In genomic region chr4:140103341-140104027, GRCm38 (mm10) we compare ENCODE assay signal across 9 mouse cellular contexts.
DNase-seq lines count a peak whose midpoint lies in the region; ATAC-seq and TF ChIP-seq lines count a peak whose summit lies in the region.
"Had no signal": no experiment of that assay in that cellular context is flagged by ENCODE, and none has a peak within 500 bp of the region (broad histone marks: within the 10 kb centered on the region; RNA-seq: fewer than 3 reads in every experiment).

No protein-coding gene starts in this region.

- H3K36me3 ChIP-seq in heart, embryonic 11.5 days (ENCODE audit: control insufficient read depth, insufficient read depth, low read length): no peaks in the 10 kb centered on the region
- H3K36me3 ChIP-seq in hindbrain, embryonic 14.5 days (replicated peaks; ENCODE audit: control insufficient read depth, insufficient read depth): no peaks in the 10 kb centered on the region
- no peaks in the 10 kb centered on the region for H3K36me3 ChIP-seq in midbrain, embryonic 16.5 days (ENCODE audit: control insufficient read depth, insufficient read depth, low read length)
- H3K36me3 ChIP-seq in thymus, adult 2 months (ENCODE audit: control insufficient read depth, insufficient read depth, low read length): no peaks in the 10 kb centered on the region

- WGBS in heart, embryonic 11.5 days (ENCODE audit: insufficient replicate concordance): 2% methylated on average over 22 of the region's 28 CpGs
- 2% methylated on average over 28 of the region's 28 CpGs for WGBS in hindbrain, embryonic 14.5 days
- 1% methylated on average over 27 of the region's 28 CpGs for WGBS in midbrain, embryonic 16.5 days
- WGBS in thymus, adult 2 months: 8% methylated on average over 28 of the region's 28 CpGs

- H3K27me3 ChIP-seq in heart, embryonic 11.5 days (ENCODE audit: control insufficient read depth, insufficient read depth, low read length): peaks cover 55% of the 10 kb centered on the region
- H3K27me3 ChIP-seq in hindbrain, embryonic 14.5 days (ENCODE audit: control insufficient read depth, insufficient read depth, low read length): no peaks in the 10 kb centered on the region
- H3K27me3 ChIP-seq in midbrain, embryonic 16.5 days (ENCODE audit: control insufficient read depth, insufficient read depth, low read depth, low read length): no peaks in the 10 kb centered on the region
- H3K27me3 ChIP-seq in thymus, adult 2 months (ENCODE audit: control insufficient read depth, insufficient read depth, low read length): no peaks in the 10 kb centered on the region

- no peak for ATAC-seq in heart, embryonic 11.5 days (replicated peaks; ENCODE audit: insufficient number of reproducible peaks, low FRiP score, low TSS enrichment)
- peak; percentile 36; the same call in 1 of the 2 replicates for ATAC-seq in hindbrain, embryonic 14.5 days (ENCODE audit: low FRiP score)
- peak; percentile 34; the same call in 1 of the 2 replicates for ATAC-seq in midbrain, embryonic 16.5 days
- ATAC-seq in monocyte, adult 5-6 weeks (replicated peaks; ENCODE audit: insufficient number of reproducible peaks, low FRiP score, low TSS enrichment, poor library complexity, severe bottlenecking): no peak

- no peak for TF ChIP-seq CTCF in thymus, adult 2 months (IDR thresholded peaks at IDR 0.05; ENCODE audit: borderline replicate concordance, control insufficient read depth, extremely low read depth, insufficient read depth, low read length, poor library complexity)

- DNase-seq in heart, adult 18-20 months: no peak
- DNase-seq in brain, adult 2 months (ENCODE audit: low read depth, low spot score): peak; percentile 61
- peak; percentile 62 for DNase-seq in hindbrain, embryonic 14.5 days (ENCODE audit: low spot score)
- DNase-seq in thymus, adult 2 months: no peak
- no peak for DNase-seq in ovary, postnatal 36 days (ENCODE audit: low spot score)
- DNase-seq: layer of hippocampus, adult 9-11 months had no signal

- H3K27ac ChIP-seq in heart, embryonic 11.5 days (ENCODE audit: low read depth, low read length): no peak overlapping the region
- peak overlapping the region; percentile 78 for H3K27ac ChIP-seq in hindbrain, embryonic 14.5 days
- peak overlapping the region; percentile 4; the same call in 1 of the 2 replicates for H3K27ac ChIP-seq in midbrain, embryonic 16.5 days (ENCODE audit: low read length)
- H3K27ac ChIP-seq in thymus, adult 2 months (ENCODE audit: control insufficient read depth, insufficient read depth, low read length): no peak overlapping the region

- H3K9me3 ChIP-seq in heart, embryonic 11.5 days (replicated peaks; ENCODE audit: control insufficient read depth, low read length): no peaks in the 10 kb centered on the region
- no peaks in the 10 kb centered on the region for H3K9me3 ChIP-seq in hindbrain, embryonic 14.5 days (ENCODE audit: control insufficient read depth, low read length)
- no peaks in the 10 kb centered on the region for H3K9me3 ChIP-seq in midbrain, embryonic 16.5 days (replicated peaks; ENCODE audit: control insufficient read depth, low read length, poor library complexity, severe bottlenecking)

- H3K4me2 ChIP-seq in heart, embryonic 11.5 days: peak overlapping the region; percentile 47
- H3K4me2 ChIP-seq in hindbrain, embryonic 14.5 days (replicated peaks): peak overlapping the region; percentile 47
- H3K4me2 ChIP-seq in midbrain, embryonic 16.5 days (ENCODE audit: low read length): peak overlapping the region; percentile 25; the same call in 1 of the 2 replicates

- TF ChIP-seq POLR2A in thymus, adult 2 months (IDR thresholded peaks at IDR 0.05; ENCODE audit: control insufficient read depth, extremely low read depth, insufficient read depth, low read length, poor library complexity): no peak

- peak overlapping the region; percentile 16 for H3K4me3 ChIP-seq in heart, embryonic 11.5 days (ENCODE audit: low read depth, low read length)
- H3K4me3 ChIP-seq in hindbrain, embryonic 14.5 days (replicated peaks; ENCODE audit: low read length): 0 out of 2 replicates have a peak overlapping the region, but pooled peaks have one; percentile 11
- H3K4me3 ChIP-seq in midbrain, embryonic 16.5 days (ENCODE audit: low read depth, low read length): no peak overlapping the region
- H3K4me3 ChIP-seq in thymus, adult 2 months (ENCODE audit: control insufficient read depth, insufficient read depth, low read length): no peak overlapping the region

- H3K4me1 ChIP-seq in heart, embryonic 11.5 days (ENCODE audit: control insufficient read depth, insufficient read depth, low read length): peaks cover under 1% of the 10 kb centered on the region
- H3K4me1 ChIP-seq in hindbrain, embryonic 14.5 days (replicated peaks; ENCODE audit: control insufficient read depth, insufficient read depth, low read length): peaks cover 42% of the 10 kb centered on the region
- peaks cover 34% of the 10 kb centered on the region for H3K4me1 ChIP-seq in midbrain, embryonic 16.5 days (ENCODE audit: control insufficient read depth, insufficient read depth, low read length)
- H3K4me1 ChIP-seq in thymus, adult 2 months (replicated peaks; ENCODE audit: control insufficient read depth, insufficient read depth, low read length): no peaks in the 10 kb centered on the region

- H3K9ac ChIP-seq in heart, embryonic 11.5 days (ENCODE audit: low read depth, low read length): no peak overlapping the region
- H3K9ac ChIP-seq in hindbrain, embryonic 14.5 days: no peak overlapping the region
- no peak overlapping the region; the same call in 1 of the 2 replicates for H3K9ac ChIP-seq in midbrain, embryonic 16.5 days (ENCODE audit: low read depth, low read length)

Comparison
In these comparisons a context has a peak if more than half of its experiments do, and no peak if none do; other contexts are left out.
1. ATAC-seq: peak in hindbrain, embryonic 14.5 days (single experiment) and midbrain, embryonic 16.5 days (single experiment); none in heart, embryonic 11.5 days (single experiment) and monocyte, adult 5-6 weeks (single experiment).
2. H3K27ac ChIP-seq: peak in hindbrain, embryonic 14.5 days (single experiment) and midbrain, embryonic 16.5 days (single experiment); none in heart, embryonic 11.5 days (single experiment) and thymus, adult 2 months (single experiment).
3. H3K4me3 ChIP-seq: peak in heart, embryonic 11.5 days (single experiment) and hindbrain, embryonic 14.5 days (single experiment); none in midbrain, embryonic 16.5 days (single experiment) and thymus, adult 2 months (single experiment).
4. DNase-seq: peak in brain, adult 2 months (single experiment) and hindbrain, embryonic 14.5 days (single experiment); none in heart, adult 18-20 months (0 of 2), thymus, adult 2 months (single experiment) and ovary, postnatal 36 days (single experiment).
5. Peak in every context shown above with its lines, with median percentiles within 50 percentile points of each other: H3K4me2 ChIP-seq.